Mouse (Mus musculus): Measurements from ENCODE around the gene Rac2.

DNA sequence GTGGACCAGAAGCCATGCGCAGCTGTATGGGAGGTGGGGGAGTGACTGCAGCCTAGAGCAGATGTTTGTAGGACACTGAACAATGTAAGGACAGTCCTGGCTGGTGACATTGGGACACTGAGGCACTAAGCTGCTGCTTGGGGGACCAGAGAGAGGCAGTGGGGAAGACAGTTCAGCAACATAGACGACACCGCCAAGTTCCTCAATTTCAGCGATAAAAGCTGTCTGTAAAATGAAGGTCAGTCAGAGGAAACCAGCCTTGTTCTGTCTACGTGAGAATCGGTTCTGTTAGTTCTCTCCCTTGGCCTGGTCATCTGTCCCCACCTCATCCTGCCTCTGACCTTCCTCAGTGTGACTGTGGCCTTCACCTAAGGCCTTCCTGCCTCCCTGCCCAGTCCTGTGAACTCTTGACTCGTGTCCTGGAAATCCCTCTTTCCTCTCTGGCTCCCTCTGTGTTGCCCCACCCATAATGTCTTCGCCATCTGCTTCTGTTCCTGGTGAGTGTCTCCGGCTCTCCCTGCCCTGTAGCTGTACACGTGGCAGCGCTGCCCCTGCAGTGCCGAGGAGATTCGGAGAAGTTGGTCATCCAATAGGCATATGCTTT lies 52.4 kb downstream of the Rac2 start:
- TF ChIP-seq POLR2A (IDR thresholded peaks at IDR 0.05; ENCODE audit: low read depth, low read length) (no peak), CTCF (IDR thresholded peaks at IDR 0.05; ENCODE audit: extremely low read depth, insufficient read length, insufficient replicate concordance, low read depth, low read length) (no peak)
